Mouse (Mus musculus) midbrain, postnatal 0 days (tissue): ENCODE measurements at regions not wholly inside any gene's neighbourhood (a gene's known extent, or its start where the extent isn't known, plus 50 kb on each side); places are given as distances from the start of the nearest gene placed in this dataset.

Source experiments
- ATAC-seq: fragments of 200-750 bp; cut with Nextera tagmentation; 2 replicates; pipeline ENCODE4 v1.8.0; 2017; ENCODE audit warnings: moderate number of reproducible peaks, mild to moderate bottlenecking, moderate TSS enrichment, moderate library complexity; ENCODE audit not compliant: low FRiP score
- DNase-seq: peaks from one replicate; pipeline ENCODE4 v3.0.0-alpha.2; 2015; ENCODE audit warnings: low spot score
- H3K27ac ChIP-seq: fragments of 300-500 bp; sonication (generic); 2 replicates; pipeline ENCODE4 v1.5.1; 2014; ENCODE audit warnings: low read depth, mild to moderate bottlenecking, low read length, mixed read lengths
- H3K27me3 ChIP-seq: fragments of 300-500 bp; sonication (generic); 2 replicates; pipeline ENCODE4 v1.6.1; 2014; ENCODE audit warnings: low read length, control low read depth, mixed read lengths; ENCODE audit not compliant: insufficient read depth
- H3K36me3 ChIP-seq: fragments of 300-500 bp; sonication (generic); 2 replicates; pipeline ENCODE4 v1.6.1; 2014; ENCODE audit warnings: low read length, control low read depth, mixed read lengths; ENCODE audit not compliant: insufficient read depth
- H3K4me1 ChIP-seq: fragments of 300-500 bp; sonication (generic); 2 replicates; pipeline ENCODE4 v1.6.1; 2014; ENCODE audit warnings: mild to moderate bottlenecking, control low read depth, antibody characterized with exemption, low read length, mixed read lengths; ENCODE audit not compliant: insufficient read depth
- H3K4me2 ChIP-seq: fragments of 300-500 bp; sonication (generic); 2 replicates; pipeline ENCODE4 v1.6.1; 2014; ENCODE audit warnings: low read depth, mild to moderate bottlenecking, low read length, mixed read lengths; ENCODE audit not compliant: poor library complexity, severe bottlenecking
- H3K4me3 ChIP-seq: fragments of 300-500 bp; sonication (generic); 2 replicates; pipeline ENCODE4 v1.5.1; 2014; ENCODE audit warnings: low read depth, mild to moderate bottlenecking, low read length, moderate library complexity
- H3K9ac ChIP-seq: fragments of 300-500 bp; sonication (generic); replicated peaks from 2 replicates; pipeline ENCODE4 v1.6.1; 2014; ENCODE audit warnings: mild to moderate bottlenecking, low read length, moderate library complexity, mixed read lengths; ENCODE audit not compliant: poor library complexity, severe bottlenecking
- H3K9me3 ChIP-seq: fragments of 300-500 bp; sonication (generic); 2 replicates; pipeline ENCODE4 v1.6.1; 2016; ENCODE audit warnings: low read length, control low read depth
- CTCF ChIP-seq: IDR thresholded peaks from 2 replicates; pipeline ENCODE4 v1.5.1; 2016; ENCODE audit warnings: antibody characterized with exemption, mild to moderate bottlenecking
- WGBS: fragments of 180-500 bp; shearing (Covaris S2); extraction: QIAGEN DNeasy Blood & Tissue Kit; methylation state at CpG from one replicate; pipeline ENCODE4 v1.1.7; 2014; 5-methylcytosine and 5-hydroxymethylcytosine counted together

DNA sequence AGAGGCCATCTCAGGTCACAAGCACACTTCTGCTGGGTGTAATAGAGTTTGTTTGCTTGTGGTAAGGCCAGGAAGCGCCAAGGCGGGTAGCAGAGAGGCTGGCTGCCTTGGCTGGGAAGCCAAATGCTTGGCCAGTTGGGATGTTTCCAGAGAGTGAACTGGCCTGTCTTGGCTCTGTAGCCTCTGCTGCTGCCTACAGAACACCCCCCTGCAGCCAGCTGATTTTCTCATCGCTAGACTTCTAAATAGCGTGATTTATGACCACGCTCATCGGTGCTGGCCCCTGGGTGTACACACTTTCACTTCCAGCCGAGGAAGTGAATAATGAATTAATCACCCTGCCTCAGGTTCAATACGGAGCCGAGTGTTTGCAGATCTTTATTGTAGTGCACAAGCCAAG lies 102.2 kb upstream of the Adpgk start:
- Histone ChIP-seq H3K9ac (no peak overlapping the region), H3K4me1 (no peaks in the 10 kb centered on the region), H3K9me3 (no peaks in the 10 kb centered on the region), H3K27me3 (no peaks in the 10 kb centered on the region), H3K27ac (no peak overlapping the region), H3K4me3 (no peak overlapping the region), H3K36me3 (no peaks in the 10 kb centered on the region), H3K4me2 (no peak overlapping the region)
- ATAC-seq (no peak), DNase-seq (peak; percentile 87)
- WGBS = 51% methylated on average over 9 of the region's 9 CpGs
- no peak for TF ChIP-seq CTCF

DNA sequence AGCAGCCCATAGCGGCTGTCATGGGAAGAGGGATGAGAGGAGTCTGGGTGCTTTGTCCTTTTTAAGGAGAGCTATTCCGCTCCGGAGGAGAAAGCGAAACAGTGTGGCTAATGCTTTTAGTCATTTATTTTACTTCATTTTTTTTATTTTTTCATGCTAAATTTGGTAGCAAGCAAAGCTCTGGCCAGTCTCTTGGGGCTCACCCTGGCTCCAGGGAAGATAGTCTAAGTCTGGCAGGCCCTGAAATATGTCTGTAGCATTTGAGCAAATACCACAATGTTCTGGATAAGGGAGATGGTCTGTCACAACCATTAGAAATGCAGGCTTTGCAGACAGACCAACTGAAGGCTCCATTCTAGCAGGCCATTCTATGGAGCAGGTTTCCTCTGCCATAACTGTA lies 102.9 kb upstream of the Adpgk start:
- Histone ChIP-seq H3K9ac (no peak overlapping the region), H3K4me2 (no peak overlapping the region), H3K36me3 (no peaks in the 10 kb centered on the region), H3K9me3 (no peaks in the 10 kb centered on the region), H3K27ac (no peak overlapping the region), H3K27me3 (no peaks in the 10 kb centered on the region), H3K4me1 (no peaks in the 10 kb centered on the region), H3K4me3 (no peak overlapping the region)
- no peak for ATAC-seq
- DNase-seq = no peak
- WGBS = 74% methylated on average over 4 of the region's 4 CpGs
- no peak for TF ChIP-seq CTCF

DNA sequence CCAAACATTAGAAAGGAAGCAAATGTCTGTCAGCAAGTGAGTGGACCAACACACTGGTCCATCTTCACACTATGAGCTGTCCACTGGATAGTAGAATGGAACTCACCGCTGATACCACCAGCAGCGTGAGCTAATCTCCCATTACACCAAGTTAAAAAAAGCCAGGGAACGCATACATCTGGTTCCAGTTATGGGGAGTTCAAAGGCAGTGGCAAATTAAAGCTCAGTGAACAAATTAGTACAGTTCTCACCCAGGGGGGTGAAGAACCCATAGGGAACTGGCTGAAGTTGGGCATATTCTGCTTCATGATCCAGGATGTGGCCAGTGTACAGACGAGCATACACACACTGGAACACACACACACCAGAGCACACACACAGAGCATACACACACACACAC lies 105.0 kb upstream of the Adpgk start:
- TF ChIP-seq CTCF = no peak
- Histone ChIP-seq H3K27me3 (no peaks in the 10 kb centered on the region), H3K4me1 (no peaks in the 10 kb centered on the region), H3K9me3 (no peaks in the 10 kb centered on the region), H3K4me3 (no peak overlapping the region), H3K4me2 (no peak overlapping the region), H3K9ac (no peak overlapping the region), H3K36me3 (no peaks in the 10 kb centered on the region), H3K27ac (no peak overlapping the region)
- ATAC-seq = no peak
- whole genome bisulfite sequencing = 60% methylated on average over 4 of the region's 4 CpGs
- DNase-seq = no peak

DNA sequence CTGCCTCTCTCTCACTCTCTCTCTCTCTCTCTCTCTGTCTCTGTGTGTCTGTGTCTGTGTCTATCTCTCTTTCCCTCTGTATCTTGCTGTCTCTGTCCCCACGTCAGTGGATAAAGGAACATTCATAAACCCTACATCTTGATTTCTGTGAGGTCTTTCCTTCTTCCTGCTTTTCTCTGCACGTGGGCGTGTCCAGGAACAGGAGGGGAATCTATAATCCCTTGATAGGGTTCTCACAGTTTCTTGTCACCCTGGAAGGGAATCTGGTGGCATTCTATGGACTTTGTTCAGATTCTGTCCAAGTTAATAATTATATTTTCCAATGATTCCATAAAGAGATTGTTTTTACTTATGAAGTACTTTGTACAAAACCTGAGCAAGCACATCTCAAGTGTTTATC lies 107.3 kb upstream of the Adpgk start:
- Histone ChIP-seq H3K36me3 (no peaks in the 10 kb centered on the region), H3K27me3 (no peaks in the 10 kb centered on the region), H3K27ac (no peak overlapping the region), H3K9ac (no peak overlapping the region), H3K4me1 (no peaks in the 10 kb centered on the region), H3K9me3 (no peaks in the 10 kb centered on the region), H3K4me2 (no peak overlapping the region), H3K4me3 (no peak overlapping the region)
- no peak for TF ChIP-seq CTCF
- 58% methylated on average over 3 of the region's 3 CpGs for WGBS
- no peak for ATAC-seq
- no peak for DNase-seq

DNA sequence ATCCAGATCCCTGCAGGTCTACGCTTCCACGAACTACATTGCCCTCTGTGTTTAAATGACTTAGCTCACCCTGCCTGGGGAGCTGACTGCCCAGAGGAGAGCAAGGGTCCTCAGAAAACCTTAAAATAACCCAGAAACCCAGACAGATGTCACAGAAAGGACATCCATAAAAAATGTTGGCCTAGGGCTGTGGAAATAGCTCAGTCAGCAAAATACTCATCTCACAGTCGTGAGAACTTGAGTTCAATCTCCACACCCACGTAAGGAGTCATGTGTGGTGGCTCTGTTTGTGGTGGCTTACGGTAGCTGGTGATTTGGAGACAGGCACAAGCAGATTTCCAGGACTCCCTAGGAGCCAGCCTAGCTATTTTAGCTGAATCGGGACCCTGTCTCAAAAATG lies 108.5 kb upstream of the Adpgk start:
- 81% methylated on average over 6 of the region's 6 CpGs for WGBS
- no peak for TF ChIP-seq CTCF
- H3K27ac ChIP-seq = no peak overlapping the region
- no peak overlapping the region for H3K4me3 ChIP-seq
- H3K9me3 ChIP-seq = no peaks in the 10 kb centered on the region
- H3K4me2 ChIP-seq = no peak overlapping the region
- H3K36me3 ChIP-seq = no peaks in the 10 kb centered on the region
- no peaks in the 10 kb centered on the region for H3K27me3 ChIP-seq
- H3K9ac ChIP-seq = no peak overlapping the region
- no peaks in the 10 kb centered on the region for H3K4me1 ChIP-seq
- ATAC-seq (no peak), DNase-seq (no peak)

DNA sequence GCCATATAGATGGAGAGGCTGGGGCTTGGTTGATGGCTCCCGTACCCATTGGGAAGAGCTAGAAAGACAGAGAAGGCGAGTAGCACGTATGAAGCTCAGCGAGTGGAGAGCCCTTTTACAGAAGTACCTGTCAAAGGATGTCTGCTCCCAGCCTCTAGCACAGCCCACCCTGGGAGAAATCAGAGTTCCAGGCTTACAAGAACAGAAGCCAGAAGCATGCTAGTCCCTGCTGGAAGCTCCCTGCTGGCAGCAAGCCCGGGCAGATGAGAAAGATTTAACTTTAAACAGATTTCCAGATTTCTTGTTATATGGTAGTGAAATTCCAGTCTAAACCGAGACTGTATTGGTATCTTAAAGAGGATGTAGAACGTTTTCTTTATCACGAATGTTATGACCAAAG lies 108.9 kb upstream of the Adpgk start:
- ATAC-seq (no peak), DNase-seq (no peak)
- Histone ChIP-seq H3K27ac (no peak overlapping the region), H3K36me3 (no peaks in the 10 kb centered on the region), H3K9ac (no peak overlapping the region), H3K4me1 (no peaks in the 10 kb centered on the region), H3K4me2 (no peak overlapping the region), H3K27me3 (no peaks in the 10 kb centered on the region), H3K9me3 (no peaks in the 10 kb centered on the region), H3K4me3 (no peak overlapping the region)
- 68% methylated on average over 8 of the region's 8 CpGs for WGBS
- TF ChIP-seq CTCF = no peak

DNA sequence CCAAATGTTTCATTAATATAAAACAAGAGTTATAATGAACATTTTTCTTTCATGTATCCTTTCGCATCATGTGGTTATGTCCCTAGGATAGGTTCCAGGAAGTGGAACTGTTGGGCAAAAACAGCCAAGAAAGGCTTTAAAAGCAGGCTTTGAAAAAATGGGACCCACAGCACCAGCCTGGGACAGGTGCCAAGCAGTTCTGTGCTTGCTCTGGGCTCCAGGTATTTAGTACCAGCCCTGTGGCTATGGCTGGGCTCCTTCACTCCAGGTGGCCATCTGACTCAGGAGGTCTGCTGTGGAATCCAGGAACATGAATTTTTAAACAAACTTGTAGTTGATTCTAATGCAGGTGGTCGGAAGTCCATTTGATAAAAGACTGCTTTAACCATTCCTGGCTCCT lies 119.8 kb upstream of the Adpgk start:
- Histone ChIP-seq H3K4me3 (no peak overlapping the region), H3K9me3 (no peaks in the 10 kb centered on the region), H3K9ac (no peak overlapping the region), H3K4me2 (no peak overlapping the region), H3K4me1 (no peaks in the 10 kb centered on the region), H3K36me3 (no peaks in the 10 kb centered on the region), H3K27me3 (no peaks in the 10 kb centered on the region), H3K27ac (no peak overlapping the region)
- DNase-seq (peak; percentile 7), ATAC-seq (no peak)
- 60% methylated on average over 2 of the region's 2 CpGs for WGBS
- TF ChIP-seq CTCF = no peak
